Mouse (Mus musculus) urinary bladder, postnatal 14 days (tissue): Measurements from ENCODE around the gene Cd82.
A peak's percentile ranks its signal among the peaks of the same experiment; 100 is the strongest.

Experiments
- DNase-seq: peaks from one replicate; pipeline ENCODE4 v3.0.0; 2021; ENCODE audit warnings: low spot score

Cd82 gene

GRCm38 (mm10) chr2:93466314-93466713 is 3.4 kb upstream of the Cd82 start:
- no peak for DNase-seq

GRCm38 (mm10) chr2:93461869-93462714 is 848 bp downstream of the Cd82 start:
- peak; percentile 99 for DNase-seq

GRCm38 (mm10) chr2:93460786-93461469 is 2.0 kb downstream of the Cd82 start:
- no peak for DNase-seq

- DNase-seq, result no peak
These were observed 3.6 kb downstream of the Cd82 start for GRCm38 (mm10) chr2:93459208-93459920.

GRCm38 (mm10) chr2:93458332-93459207 is 4.4 kb downstream of the Cd82 start:
- peak; percentile 62 for DNase-seq

GRCm38 (mm10) chr2:93457426-93458130 is 5.4 kb downstream of the Cd82 start:
- DNase-seq, result peak; percentile 34

- DNase-seq, result no peak
These were observed 6.8 kb downstream of the Cd82 start for GRCm38 (mm10) chr2:93456140-93456539.

- peak; percentile 38 for DNase-seq
These were observed 7.9 kb downstream of the Cd82 start for GRCm38 (mm10) chr2:93454817-93455591.

- DNase-seq, result no peak
These were observed 8.6 kb downstream of the Cd82 start for GRCm38 (mm10) chr2:93454334-93454733.

- DNase-seq, result no peak
These were observed 9.9 kb downstream of the Cd82 start for GRCm38 (mm10) chr2:93453046-93453445.

- no peak for DNase-seq
These were observed 10.4 kb downstream of the Cd82 start for GRCm38 (mm10) chr2:93452506-93452905.

GRCm38 (mm10) chr2:93452057-93452456 is 10.9 kb downstream of the Cd82 start:
- DNase-seq, result no peak

- no peak for DNase-seq
These were observed 11.6 kb downstream of the Cd82 start for GRCm38 (mm10) chr2:93451219-93451938.

- DNase-seq, result peak; percentile 64
These were observed 12.2 kb downstream of the Cd82 start for GRCm38 (mm10) chr2:93450695-93451094.

GRCm38 (mm10) chr2:93449657-93450056 is 13.3 kb downstream of the Cd82 start:
- no peak for DNase-seq

- no peak for DNase-seq
These were observed 14.2 kb downstream of the Cd82 start for GRCm38 (mm10) chr2:93448774-93449173.

GRCm38 (mm10) chr2:93447500-93448249 is 15.3 kb downstream of the Cd82 start:
- no peak for DNase-seq

- no peak for DNase-seq
These were observed 16.2 kb downstream of the Cd82 start for GRCm38 (mm10) chr2:93446606-93447353.
